14 mouse cellular contexts compared by ENCODE assay signal in the genomic region with DNA sequence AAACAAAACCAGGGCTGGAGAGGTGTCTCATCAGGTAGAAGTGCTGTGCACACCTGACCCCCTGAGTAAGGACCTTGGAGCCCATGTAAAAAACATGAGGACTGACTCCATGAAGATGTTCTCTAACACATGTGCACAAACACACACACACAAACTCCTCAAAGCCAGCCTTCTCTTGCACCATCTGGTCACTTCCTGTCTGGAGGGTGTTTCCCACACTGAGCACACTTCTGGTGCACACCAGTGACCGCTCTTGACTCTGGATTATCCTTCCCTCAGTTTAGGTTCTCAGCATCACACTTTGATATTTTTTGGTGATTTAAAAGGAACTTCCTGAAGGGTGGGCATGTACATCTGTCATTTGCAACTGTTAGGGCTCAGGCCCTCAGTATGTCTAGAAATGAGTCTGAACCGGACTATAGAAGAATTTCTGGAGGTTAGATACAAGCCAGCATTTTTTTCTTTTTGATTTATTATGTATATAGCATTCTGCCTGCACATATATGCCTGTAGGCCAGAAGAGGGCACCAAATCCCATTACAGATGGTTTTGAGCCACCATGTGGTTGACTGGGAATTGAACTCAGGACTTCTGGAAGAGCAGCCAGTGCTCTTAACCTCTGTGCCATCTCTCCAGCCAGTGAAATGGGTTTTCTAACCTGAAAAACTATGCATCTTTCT. TPM values are rescaled to one million over a fixed set of nuclear protein-coding genes. Genes with fewer than 3 reads are reported as not detected.
DNase-seq lines count a peak whose midpoint lies in the region; TF ChIP-seq lines count a peak whose summit lies in the region.
"Had no signal": no experiment of that assay in that cellular context is flagged by ENCODE, and none has a peak within 500 bp of the region (broad histone marks: within the 10 kb centered on the region; RNA-seq: fewer than 3 reads in every experiment).

No protein-coding gene starts in this region.

- no peak for TF ChIP-seq POLR2A in cortical plate, adult 2 months (IDR thresholded peaks at IDR 0.05; ENCODE audit: extremely low read depth, insufficient read depth, low read length)

- no peaks in the 10 kb centered on the region for H3K4me1 ChIP-seq in cortical plate, adult 2 months (ENCODE audit: control insufficient read depth, insufficient read depth, low read length)
- H3K4me1 ChIP-seq: heart, embryonic 13.5 days had no signal

- DNase-seq in layer of hippocampus, adult 2 months (ENCODE audit: low spot score in 2 of 2): no peak
- no peak for DNase-seq in layer of hippocampus, adult 18-20 months (ENCODE audit: low spot score in 2 of 2)
- DNase-seq in 3T3-L1 (ENCODE audit: low read depth, low spot score) (peak; percentile 47), A20 (ENCODE audit: low read depth, low spot score) (peak; percentile 40)
- DNase-seq in right cerebral cortex, postnatal 25 days: no peak
- DNase-seq in cerebellum, postnatal 10 days: no peak
- DNase-seq: adrenal gland, postnatal 36 days; cerebellum, adult 11 months; embryo, embryonic 11 days; kidney, postnatal 10 days had no signal

- no peak overlapping the region for H3K27ac ChIP-seq in layer of hippocampus, adult 2 months
- H3K27ac ChIP-seq in cortical plate, adult 2 months (ENCODE audit: insufficient read depth, low read length): no peak overlapping the region
- H3K27ac ChIP-seq: heart, embryonic 13.5 days; hindbrain, embryonic 14.5 days; macrophage had no signal

- peak; percentile 60 for TF ChIP-seq CTCF in layer of hippocampus, adult 2 months (conservative IDR thresholded peaks at IDR 0.05)
- TF ChIP-seq CTCF in cortical plate, adult 2 months (IDR thresholded peaks at IDR 0.05; ENCODE audit: extremely low read depth, insufficient read depth, low read length): 0 out of 2 replicates have a peak, but pooled peaks have one; percentile 4

- H3K4me3 ChIP-seq in layer of hippocampus, adult 2 months: no peak overlapping the region
- H3K4me3 ChIP-seq in cortical plate, adult 2 months (ENCODE audit: insufficient read depth, low read length): no peak overlapping the region
- H3K4me3 ChIP-seq: heart, embryonic 13.5 days had no signal

RNA-seq across cellular contexts. Expression of gene Dhx9, which starts 23.0 kb away (rescaled TPM):
- total RNA-seq in layer of hippocampus, adult 2 months (2021): 100 to 1,000 TPM; 118 to 120 TPM
- 100 to 1,000 TPM; 105 to 106 TPM for total RNA-seq in layer of hippocampus, adult 18-20 months (2021)
- polyA plus RNA-seq in cortical plate, adult 2 months (2012; rRNA removed): 46.6 and 47.2 TPM in 2 replicates

RNA-seq across cellular contexts. Expression of gene Npl, which starts 39.4 kb away (rescaled TPM):
- total RNA-seq in layer of hippocampus, adult 2 months (2021): 1 to 10 TPM; 4.2 to 4.9 TPM
- total RNA-seq in layer of hippocampus, adult 18-20 months (2021): 1 to 10 TPM; 3.4 to 4.8 TPM
- 3.3 and 3.5 TPM in 2 replicates for polyA plus RNA-seq in cortical plate, adult 2 months (2012; rRNA removed)

Comparison
In these comparisons a context has a peak if more than half of its experiments do, and no peak if none do; other contexts are left out.
1. DNase-seq: peak in 3T3-L1 (single experiment) and A20 (single experiment); none in layer of hippocampus, adult 2 months (0 of 2), layer of hippocampus, adult 18-20 months (0 of 2), right cerebral cortex, postnatal 25 days (single experiment) and cerebellum, postnatal 10 days (0 of 2).